Mouse (Mus musculus) neural tube, embryonic 10.5 days (tissue): ENCODE results near the gene Olfr988.
"Not testable (repeated sequence)": the region's sequence is repeated elsewhere in the genome, so short reads cannot be mapped to it uniquely, and the experiment has no call there.

Experiments used
- DNase-seq: peaks from one replicate; pipeline ENCODE4 v3.0.0-alpha.2; 2017; ENCODE audit warnings: low spot score; ENCODE audit errors: extremely low spot score

Olfr988 gene

GRCm38 (mm10) chr2:85363127-85363526, at the start of gene Olfr988:
Gene Olfr988 (minus strand): TSS chr2:85363227.
- not testable (repeated sequence) for DNase-seq

- no peak for DNase-seq
Measured at GRCm38 (mm10) chr2:85409369-85409768, 46.3 kb upstream of the Olfr988 start, which contains the start of gene Olfr992. Gene Olfr992 (minus strand): TSS chr2:85409469.

GRCm38 (mm10) chr2:85339972-85340371, 23.1 kb downstream of the Olfr988 start:
- no peak for DNase-seq

GRCm38 (mm10) chr2:85339215-85339614, 23.8 kb downstream of the Olfr988 start, which contains the start of gene Olfr987:
Gene Olfr987 (minus strand): TSS chr2:85339315.
- not testable (repeated sequence) for DNase-seq

GRCm38 (mm10) chr2:85319106-85319505, 43.9 kb downstream of the Olfr988 start:
- DNase-seq = no peak
